Mouse (Mus musculus) brain, adult 2 months (tissue): Measurements from ENCODE around the gene Mnat1.
"Not testable (repeated sequence)": the region's sequence is repeated elsewhere in the genome, so short reads cannot be mapped to it uniquely, and the experiment has no call there.

Experiments
- DNase-seq: peaks from one replicate; pipeline ENCODE4 v3.0.0; 2011; ENCODE audit warnings: low read depth, low spot score

The Mnat1 gene

DNA sequence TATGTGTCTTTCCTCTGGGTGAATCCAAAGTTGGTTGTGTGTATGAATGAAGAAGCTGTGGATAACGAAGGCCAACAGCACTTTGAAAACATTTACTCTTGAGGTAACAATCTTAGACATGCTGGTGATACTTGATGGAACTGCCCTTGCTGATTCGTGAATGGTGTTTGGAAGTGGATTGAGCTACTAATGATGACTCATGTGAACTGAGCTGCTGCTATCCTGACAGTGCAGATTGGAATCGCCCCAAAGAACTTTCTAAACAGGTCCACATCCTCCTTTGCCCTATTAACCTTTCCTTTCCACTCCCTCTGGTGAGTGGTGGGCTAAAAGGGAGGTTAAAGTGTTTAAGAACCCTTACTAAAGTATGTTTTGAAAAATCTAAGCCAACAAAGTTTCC is 17.2 kb downstream of the Mnat1 start:
- no peak for DNase-seq

DNA sequence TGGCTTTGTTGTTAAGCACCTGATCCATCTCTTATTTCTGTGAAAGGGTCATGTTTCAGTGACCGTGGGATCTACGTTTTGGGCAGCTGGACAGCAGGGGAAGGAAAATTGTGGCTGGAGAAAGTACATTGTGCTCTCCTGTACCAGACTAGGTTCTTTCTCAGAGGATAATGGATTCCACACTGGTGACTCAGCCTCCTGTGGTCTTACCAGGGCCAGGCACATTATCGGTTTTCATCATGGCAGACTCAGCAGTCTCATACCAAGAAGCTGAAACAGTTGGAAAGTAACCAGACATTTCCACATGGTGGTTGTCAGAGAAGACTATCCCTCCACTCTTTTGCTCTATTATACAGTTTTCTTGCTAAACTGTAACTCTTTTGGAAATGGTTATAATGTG is 23.7 kb downstream of the Mnat1 start:
- peak; percentile 25 for DNase-seq

DNA sequence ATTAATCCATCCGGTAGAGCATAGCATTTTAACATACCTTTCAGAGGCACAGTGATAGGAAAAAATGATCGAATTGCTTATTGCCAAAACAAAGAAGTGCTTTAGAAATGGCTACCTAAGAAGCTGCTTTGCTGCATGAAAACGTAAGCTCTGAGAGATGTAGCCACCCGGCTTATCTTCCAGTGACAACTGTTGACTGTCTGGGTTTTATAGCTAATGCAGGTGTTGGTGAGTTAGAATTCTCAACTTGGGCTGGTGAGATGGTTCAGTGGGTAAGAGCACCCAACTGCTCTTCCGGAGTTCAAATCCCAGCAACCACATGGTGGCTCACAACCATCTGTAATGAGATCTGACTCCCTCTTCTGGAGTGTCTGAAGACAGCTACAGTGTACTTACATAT is 27.5 kb downstream of the Mnat1 start:
- DNase-seq, result not testable (repeated sequence)

DNA sequence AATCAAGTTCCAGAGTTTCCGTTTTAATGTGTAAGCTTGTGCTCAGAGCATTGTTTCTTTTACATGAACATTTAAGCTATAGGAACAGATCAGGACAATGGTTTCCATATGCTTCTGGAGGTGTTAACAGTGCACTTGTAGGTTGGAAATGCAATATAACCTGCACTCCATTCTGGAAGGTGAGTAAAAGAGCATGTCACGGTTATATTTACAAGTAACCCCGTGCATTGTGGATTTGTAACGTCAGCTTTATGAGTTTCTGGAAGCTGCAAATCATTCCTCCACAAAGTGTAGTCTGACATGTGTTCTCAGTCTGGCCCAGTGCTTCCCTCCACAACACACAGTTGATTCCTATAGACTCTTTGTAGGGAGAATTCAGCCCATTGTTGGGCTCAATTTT is 30.6 kb downstream of the Mnat1 start:
- DNase-seq, result no peak

DNA sequence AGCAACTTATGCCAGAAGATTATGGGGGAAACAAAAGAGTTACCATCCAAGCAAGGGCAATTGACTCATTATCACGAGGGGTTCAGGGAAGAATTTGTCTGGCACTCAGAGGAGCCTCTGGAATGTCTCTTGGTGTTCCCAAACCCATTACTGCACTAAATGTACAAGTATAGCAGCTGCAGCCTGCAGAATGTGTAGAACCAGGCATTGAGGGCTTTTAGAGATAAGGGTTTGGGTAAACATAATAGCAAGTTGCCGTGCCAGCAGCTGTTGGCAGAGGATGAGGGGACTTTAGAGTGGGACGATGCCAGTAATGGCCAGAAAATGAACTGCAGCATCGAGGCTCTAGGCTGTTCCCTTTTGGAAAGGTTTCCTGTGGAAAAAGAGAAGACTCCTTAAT is 36.8 kb downstream of the Mnat1 start:
- DNase-seq, result peak; percentile 29

DNA sequence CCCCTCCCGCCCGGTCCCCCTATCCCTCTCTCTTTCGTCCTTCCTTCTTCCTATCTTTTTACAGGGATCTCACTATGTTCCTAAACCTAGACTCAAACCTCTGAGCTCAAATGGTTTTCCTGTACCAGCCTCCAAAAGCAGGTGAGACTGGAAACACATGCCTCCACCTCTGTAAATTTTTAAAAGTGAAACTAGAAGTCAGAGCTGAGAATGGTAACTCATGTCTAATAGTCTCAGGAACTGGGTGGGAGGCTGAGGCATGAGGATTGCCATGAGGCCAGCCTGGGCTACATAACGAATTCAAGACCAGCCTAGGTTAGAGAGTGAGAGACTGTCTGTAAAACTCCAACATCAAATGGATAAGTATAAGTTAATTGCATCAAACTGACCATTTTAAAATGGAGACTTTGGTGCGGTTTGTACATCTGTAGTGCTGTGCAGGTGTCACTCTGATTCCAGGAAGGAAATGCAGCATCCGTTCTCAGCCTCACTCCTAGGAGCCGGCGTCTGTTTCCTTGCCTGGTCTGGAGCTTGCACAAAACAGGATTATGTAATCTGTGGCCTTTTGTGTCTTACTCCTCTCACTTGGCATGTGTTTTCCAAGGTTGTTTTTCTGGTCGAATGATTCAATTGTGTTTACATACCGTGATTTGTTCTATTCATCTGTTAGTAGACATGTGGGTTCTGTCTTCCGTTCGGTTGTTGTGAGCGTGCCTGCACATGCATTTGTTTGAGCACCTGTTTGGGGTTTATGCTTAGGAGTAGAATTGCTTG is 39.1 kb downstream of the Mnat1 start:
- peak; percentile 56 for DNase-seq

DNA sequence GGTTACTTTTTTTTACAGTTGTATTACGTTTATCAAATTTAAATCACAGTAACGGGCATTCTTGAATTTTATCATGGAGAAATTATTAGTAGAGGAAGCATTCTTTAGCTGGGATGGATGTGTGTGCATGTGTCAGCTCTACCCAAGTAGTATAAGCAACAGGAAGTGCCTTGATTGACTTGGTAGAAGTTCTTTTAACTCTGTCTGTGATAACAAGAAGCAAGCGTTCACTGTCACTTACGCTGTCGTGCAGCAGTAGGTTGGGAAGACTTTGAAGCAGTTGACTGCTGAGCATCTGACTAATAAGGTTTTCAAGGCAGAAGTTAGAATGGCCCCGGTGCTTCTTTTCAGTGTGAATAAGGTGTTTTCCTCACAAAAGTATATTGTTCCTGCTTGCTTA is 47.3 kb downstream of the Mnat1 start:
- no peak for DNase-seq

DNA sequence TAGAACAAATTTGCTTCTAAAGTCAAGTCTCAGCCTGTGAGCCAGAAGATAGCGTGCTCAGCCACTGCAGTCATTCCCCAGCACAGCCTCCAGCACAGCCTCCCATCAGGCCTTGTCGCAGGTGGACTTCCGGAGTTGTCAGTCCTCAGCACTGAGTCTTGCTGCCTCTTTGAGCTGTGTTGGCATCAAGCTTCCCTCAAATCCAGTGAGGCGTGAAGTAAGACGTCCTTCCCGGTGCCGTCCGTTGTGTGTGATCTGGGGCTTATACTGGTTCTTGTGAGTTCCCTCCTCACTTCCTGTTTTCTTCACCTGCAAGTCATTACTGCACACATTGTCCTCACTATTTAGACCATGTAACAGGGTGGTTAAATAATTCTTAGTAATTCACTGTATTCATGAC is 60.4 kb downstream of the Mnat1 start:
- no peak for DNase-seq

DNA sequence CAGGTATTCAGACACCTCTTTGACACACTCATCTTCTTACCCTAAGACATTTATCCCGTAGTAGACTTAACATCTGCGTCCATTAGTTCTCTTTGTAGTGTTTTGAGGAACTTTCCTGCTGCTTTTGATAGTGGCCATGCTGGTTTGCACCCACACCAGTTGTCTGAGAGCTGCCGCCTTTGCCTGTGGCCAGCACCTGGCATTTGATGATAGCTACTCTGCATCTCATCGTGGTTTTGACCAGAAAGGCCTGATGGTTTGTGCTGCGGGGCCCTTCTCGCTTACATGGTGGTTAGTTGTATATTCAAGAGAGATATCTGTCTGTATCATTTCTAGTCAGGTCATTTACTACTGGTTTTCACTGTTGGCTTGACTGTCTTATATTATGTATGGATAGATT is 73.8 kb downstream of the Mnat1 start:
- no peak for DNase-seq

DNA sequence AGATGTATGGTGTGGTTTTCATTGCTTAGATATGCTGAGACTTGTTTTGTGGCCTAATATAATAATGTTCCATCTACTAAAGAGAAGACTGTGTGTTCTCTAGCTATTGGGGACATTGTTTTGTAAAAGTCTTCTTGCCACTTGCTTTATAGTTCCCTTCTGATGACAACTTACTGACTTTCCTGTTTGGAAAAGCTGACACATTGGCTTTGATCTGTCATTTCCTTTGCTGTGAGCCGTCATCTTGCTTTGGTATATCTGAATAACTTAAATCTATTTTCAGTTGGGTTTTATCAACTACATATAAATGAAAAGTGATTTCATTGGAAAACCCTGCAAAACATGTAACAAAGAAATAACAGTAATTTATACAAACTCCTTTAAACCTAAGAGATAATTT is 74.9 kb downstream of the Mnat1 start:
- no peak for DNase-seq

DNA sequence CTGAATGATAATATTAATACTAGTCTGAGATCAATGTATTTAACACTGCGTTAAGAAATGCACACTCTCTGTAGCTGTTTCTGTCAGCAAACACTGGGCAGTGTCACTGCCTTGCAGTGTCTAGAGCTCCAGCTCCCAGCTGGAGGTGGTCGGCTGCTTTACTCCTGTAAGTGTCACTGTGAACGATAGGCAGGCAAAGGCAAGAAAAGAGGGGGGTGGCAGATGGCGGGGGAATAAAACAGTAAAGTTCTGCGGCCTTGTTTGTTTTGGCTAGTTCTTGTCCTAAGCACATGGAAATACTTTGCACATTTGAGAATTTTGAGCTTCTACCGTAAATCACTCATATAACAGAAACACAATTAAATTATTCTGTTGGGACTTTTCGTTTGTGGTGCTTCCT is 75.9 kb downstream of the Mnat1 start:
- DNase-seq, result peak; percentile 7

DNA sequence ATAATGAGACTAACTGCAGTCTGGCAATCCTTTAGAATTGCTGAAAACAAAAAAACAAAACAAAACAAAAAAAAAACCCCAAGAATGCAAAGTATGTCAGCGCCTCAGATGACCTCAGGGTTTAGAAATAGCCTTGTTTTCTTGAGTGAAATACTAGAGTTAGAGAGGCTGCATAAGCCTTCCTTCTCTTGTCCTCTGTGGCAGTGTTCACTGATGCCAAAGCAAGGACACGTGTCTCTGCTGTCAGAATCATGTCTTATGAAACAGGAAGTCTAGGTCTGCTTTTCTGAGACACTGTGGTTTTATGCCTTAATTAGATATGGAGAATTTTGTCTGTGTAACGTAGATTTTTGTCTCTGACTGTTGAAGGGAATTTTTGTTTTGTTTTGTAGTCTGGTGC is 78.1 kb downstream of the Mnat1 start:
- peak; percentile 28 for DNase-seq

DNA sequence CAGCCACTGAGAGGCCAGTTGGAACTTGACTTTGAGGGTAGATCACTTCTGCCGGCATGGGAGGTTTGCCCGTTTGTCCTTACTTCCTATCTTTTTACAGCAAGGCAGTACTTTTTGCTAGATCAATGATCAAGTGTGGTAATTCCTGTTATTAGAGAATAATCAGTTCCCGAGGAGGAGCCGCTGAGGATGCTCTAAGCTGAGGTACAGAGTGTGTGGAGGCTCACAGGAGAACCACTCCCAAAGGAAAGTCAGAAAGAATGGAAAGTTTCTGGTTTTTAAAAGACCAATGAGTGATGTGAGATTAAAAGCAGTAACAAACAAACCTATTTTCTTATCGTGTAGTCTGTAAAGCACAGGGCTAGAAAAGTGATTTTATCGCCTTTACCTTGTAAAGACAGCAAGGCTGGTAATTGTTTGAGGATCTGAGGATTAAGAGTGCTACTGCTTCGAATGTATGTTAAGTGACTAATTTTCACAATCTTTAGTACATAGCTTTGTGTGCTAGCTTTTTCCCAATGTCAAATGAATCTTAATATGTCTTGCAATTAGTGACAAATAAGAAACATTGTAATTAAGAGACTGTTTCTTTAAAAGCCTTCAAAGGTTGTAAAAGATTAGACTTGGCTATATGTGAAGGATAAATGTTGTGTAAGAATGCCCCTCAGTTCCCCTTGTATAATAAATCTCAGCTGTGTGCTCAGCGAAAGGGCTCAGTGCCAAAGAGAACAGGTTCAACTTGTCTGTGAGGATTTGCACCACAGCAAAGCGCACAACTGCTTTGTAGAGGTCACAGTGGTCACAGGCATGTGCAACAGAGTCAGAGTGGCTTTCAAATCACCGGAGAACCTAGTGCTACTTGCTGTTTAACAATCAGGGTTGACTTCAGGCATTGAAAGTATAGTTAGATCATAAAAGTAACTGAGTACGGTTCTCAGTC is 82.5 kb downstream of the Mnat1 start:
- DNase-seq, result no peak

DNA sequence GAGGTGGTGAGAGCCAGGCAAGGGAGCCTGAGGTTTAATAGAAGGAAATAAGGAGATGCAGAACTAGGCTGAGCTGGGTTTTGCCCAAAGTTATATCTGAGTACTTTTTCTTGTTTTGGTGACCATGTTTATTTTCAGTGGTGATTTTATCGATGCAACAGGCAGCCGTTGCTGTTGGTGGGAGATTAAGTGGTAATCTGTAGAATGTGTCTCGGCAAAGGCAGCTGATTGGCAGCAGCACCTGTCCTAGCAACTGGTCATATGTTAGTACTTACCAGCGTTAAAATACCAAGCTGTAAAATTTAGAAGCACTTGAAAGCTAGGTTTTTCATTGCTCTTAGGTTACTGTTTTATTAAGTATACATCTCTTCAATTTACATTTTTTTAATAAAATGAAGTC is 83.5 kb downstream of the Mnat1 start:
- DNase-seq, result no peak

DNA sequence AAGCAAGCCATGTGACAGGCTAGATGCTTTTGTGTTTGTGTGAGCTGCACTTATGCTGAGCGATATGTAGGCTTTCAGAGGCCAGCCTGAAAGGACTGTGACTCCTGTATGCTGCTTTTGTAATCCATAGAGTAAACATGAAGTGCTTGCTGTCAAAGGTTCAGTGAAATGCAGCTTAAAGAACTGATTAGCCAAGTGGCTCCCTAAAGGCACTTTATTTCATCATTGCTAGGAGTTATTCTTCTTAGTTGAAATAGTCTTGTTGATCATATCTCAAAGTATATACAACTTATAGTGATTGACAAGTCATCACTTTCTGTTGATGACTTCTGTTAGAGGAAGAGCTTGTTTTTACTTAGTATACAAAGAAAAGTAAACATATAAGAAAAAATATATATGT is 83.9 kb downstream of the Mnat1 start:
- DNase-seq, result no peak

DNA sequence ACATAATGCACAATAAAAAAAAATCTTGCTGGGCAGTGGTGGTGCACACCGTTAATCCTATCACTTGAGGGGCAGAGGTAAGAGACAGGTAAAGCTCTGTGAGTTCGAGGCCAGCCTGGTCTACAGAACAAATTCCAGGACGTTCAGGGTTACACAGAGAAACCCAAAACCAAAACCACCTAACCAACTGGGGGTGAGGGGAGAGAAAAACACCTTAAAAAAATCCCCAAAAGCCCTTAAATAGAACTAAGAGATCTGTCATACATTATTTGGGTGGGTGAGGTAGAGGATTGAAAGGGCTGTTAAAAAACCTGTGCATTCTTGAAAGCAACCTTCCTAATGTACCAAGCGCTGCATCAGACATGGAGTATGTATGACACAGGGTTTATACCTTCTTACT is 85.0 kb downstream of the Mnat1 start:
- no peak for DNase-seq

DNA sequence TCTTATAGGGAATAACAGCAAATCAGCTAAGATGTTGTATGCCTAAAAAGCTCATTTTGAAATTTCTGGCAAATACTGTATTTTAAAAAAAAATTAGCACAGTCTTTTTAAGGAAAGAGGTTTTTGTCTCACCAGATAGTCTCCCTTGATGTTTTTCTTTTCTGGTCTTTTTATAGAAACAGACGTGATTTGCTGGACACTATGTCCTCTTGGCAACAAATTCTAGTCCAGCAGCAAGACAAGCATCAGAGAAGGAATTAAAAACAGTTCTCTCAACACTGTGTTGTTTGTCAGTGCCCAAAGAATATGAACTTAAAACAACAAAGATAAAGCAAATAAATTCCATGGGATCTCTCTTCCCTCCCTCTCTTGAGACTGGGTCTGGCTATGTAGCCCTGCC is 85.6 kb downstream of the Mnat1 start:
- peak; percentile 33 for DNase-seq

DNA sequence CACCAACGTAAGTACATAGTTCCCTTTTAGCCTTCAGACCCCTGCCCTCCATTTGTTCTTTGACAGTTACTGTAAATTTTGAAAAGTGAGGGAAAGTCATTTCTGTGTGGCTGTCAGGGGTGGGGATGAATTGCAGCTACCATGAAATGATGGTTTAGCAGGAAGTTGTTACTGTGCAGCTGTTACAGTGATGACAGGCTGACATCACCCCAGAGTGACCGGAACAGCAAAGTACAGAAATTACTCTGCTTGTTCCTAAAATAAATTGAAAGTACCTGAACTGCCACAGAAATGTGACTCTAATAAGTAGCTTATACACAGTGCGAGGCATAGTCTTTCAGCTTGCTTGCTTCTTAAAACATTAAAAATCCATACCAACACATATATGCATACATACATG is 86.9 kb downstream of the Mnat1 start:
- DNase-seq, result no peak

DNA sequence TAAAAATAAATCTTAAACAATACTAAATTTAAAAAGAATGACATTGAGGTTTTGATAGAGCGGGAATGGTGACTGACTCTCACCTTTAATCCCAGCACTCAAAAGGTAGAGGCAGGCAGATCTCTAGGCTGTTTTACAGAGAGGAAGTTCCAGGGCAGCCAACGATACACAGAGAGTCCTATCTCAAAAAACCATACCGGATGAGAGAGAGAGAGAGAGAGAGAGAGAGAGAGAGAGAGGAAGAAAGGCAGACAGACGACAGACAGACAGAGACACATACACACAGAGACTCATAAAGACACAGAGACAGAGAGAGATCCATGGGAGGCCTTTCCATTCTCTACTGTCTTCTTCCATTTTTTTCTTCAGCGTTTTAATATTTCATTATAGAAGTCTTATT is 92.3 kb downstream of the Mnat1 start:
- no peak for DNase-seq

DNA sequence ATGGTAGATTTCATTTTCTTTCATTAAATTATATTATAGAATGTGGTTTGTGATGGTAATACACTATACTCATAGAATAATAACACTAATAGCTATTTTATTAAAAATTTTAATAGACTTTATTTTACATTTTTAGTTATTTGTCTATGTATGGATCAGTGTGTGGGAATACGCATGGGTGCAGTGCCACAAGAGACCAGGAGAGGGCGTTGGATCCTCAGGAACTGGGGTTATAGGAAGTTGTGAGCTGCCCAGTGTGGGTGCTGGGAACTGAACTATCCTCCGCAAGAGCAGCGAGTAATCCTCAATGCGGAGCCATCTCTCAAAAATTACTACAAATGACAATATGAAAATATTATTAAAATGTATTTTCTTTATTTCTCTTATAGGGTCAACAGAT is 95.1 kb downstream of the Mnat1 start:
- DNase-seq, result no peak

DNA sequence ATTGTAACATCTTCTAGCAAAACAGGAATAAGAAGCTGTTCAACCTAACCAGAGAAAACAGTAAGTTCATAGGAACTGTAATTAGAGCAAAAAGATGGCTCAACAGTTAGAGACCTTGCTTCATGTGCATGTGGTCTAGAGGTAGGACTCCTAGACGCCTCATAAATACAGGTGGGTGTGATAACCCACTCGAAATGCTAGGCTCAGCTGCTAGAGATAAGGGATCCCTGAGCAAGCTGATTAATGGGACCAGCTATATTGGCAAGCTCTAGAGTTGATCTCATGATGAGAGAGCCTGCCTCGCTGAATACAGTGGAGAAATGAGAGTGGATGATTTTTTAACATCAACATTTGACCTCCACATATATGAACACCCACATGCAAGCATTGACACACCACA is 97.7 kb downstream of the Mnat1 start:
- DNase-seq, result no peak

DNA sequence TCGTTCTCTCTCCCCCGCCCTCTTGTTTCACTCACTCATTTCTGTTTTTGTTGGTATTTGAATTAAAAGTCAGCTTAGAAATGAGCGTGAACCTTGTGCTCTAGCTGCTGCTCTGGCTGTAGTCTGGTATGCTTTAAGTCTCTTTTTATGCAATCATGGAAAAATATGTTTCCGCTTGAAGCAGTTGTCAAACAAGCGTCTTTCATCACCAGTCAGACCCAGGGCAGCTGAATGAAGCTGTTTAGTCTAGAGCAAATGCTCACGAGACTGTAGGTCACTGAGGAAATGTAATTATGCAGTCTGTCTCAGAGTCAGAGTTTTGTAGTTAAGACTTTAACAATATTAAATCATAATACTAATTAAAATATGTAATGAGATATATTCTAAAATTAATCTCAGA is 100.4 kb downstream of the Mnat1 start:
- no peak for DNase-seq

DNA sequence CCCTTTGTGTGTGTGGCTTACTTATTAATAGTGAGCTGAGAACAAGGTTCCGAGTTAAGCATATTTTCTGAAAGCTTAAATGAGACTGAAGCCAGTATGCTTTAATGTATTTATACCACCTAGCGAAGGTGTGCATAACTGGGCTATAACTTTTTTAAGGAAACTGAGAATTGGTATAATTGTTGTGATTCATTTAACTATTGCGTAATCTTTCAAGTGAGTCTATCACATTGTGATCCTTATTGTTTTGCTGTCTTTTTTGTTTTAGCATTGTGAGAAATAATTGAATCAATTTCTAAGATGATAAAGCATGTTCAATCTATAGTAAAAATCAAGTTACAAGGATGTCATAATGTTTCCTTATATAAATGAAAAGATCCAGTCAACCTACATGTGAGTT is 104.9 kb downstream of the Mnat1 start:
- DNase-seq, result no peak
